Mouse (Mus musculus): ENCODE results near the gene Kif1a.

DNA sequence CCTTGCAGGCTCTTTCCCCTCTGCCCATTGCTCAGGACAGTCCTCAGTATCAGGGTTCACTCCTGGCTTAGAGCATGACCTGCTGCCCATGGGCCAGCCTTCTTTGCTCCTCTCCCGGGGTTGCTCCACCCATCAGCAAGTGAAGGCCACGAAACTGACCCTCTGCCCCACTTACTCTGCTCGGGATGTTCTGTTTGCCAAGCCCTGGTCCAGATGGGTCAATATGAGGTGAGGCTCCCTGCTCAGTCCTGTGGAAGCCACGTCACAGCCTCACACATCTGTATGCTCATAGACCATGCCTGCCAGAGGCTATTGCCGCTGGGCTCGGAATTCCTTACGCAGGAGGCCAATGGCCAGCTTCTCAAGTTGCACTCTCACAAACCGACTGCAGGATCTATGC is 26.5 kb upstream of the Kif1a start:
- TF ChIP-seq CHD2 (IDR thresholded peaks at IDR 0.05; ENCODE audit: low read depth, low read length) (no peak), ZC3H11A (IDR thresholded peaks at IDR 0.05; ENCODE audit: borderline replicate concordance, low read depth, low read length) (no peak), HCFC1 (IDR thresholded peaks at IDR 0.05; ENCODE audit: borderline replicate concordance, insufficient read depth, low read length) (no peak), ZNF384 (IDR thresholded peaks at IDR 0.05; ENCODE audit: low read depth, low read length) (no peak), MAFK (IDR thresholded peaks at IDR 0.05; ENCODE audit: insufficient read depth, low read depth, low read length) (no peak)

Measured in ES-E14 (cell line).